Mouse (Mus musculus) urinary bladder, postnatal 14 days (tissue): ENCODE measurements at regions not wholly inside any gene's neighbourhood (a gene's known extent, or its start where the extent isn't known, plus 50 kb on each side); places are given as distances from the start of the nearest gene placed in this dataset.

ENCODE experiments used
- DNase-seq: peaks from one replicate; pipeline ENCODE4 v3.0.0; 2021; ENCODE audit warnings: low spot score

GRCm38 (mm10) chr3:70097813-70098212, 90.4 kb downstream of the Otol1 start:
- DNase-seq, result no peak

GRCm38 (mm10) chr3:70102091-70102490, 94.7 kb downstream of the Otol1 start:
- DNase-seq, result no peak

- DNase-seq, result no peak
These were observed 95.3 kb downstream of the Otol1 start for GRCm38 (mm10) chr3:70102593-70103213.

- peak; percentile 71 for DNase-seq
These were observed 96.8 kb downstream of the Otol1 start for GRCm38 (mm10) chr3:70103983-70104827.

GRCm38 (mm10) chr3:70104828-70105399, 97.5 kb downstream of the Otol1 start:
- DNase-seq, result peak; percentile 49

GRCm38 (mm10) chr3:70105561-70105960, 98.1 kb downstream of the Otol1 start:
- DNase-seq, result no peak

GRCm38 (mm10) chr3:70106141-70106540, 98.7 kb downstream of the Otol1 start:
- DNase-seq, result no peak

- DNase-seq, result no peak
These were observed 118.8 kb downstream of the Otol1 start for GRCm38 (mm10) chr3:70126212-70126611.

GRCm38 (mm10) chr3:70130241-70131029, 123.0 kb downstream of the Otol1 start:
- no peak for DNase-seq

GRCm38 (mm10) chr3:70134963-70135362, 127.5 kb downstream of the Otol1 start:
- no peak for DNase-seq

GRCm38 (mm10) chr3:70138488-70138887, 131.1 kb downstream of the Otol1 start:
- no peak for DNase-seq

- no peak for DNase-seq
These were observed 131.5 kb downstream of the Otol1 start for GRCm38 (mm10) chr3:70138926-70139325.

- DNase-seq, result no peak
These were observed 138.3 kb downstream of the Otol1 start for GRCm38 (mm10) chr3:70145728-70146127.

GRCm38 (mm10) chr3:70151156-70151555, 143.7 kb downstream of the Otol1 start:
- no peak for DNase-seq

- no peak for DNase-seq
These were observed 152.6 kb downstream of the Otol1 start for GRCm38 (mm10) chr3:70160043-70160442.

GRCm38 (mm10) chr3:70171667-70172066, 164.3 kb downstream of the Otol1 start:
- no peak for DNase-seq

GRCm38 (mm10) chr3:70176391-70176790, 169.0 kb downstream of the Otol1 start:
- DNase-seq, result no peak

GRCm38 (mm10) chr3:70181611-70182010, 174.2 kb downstream of the Otol1 start:
- DNase-seq, result no peak

GRCm38 (mm10) chr3:70190741-70191140, 183.3 kb downstream of the Otol1 start:
- DNase-seq, result no peak

- no peak for DNase-seq
These were observed 189.3 kb downstream of the Otol1 start for GRCm38 (mm10) chr3:70196671-70197070.

GRCm38 (mm10) chr3:70198890-70199289, 191.5 kb downstream of the Otol1 start:
- DNase-seq, result no peak

- DNase-seq, result no peak
These were observed 194.0 kb downstream of the Otol1 start for GRCm38 (mm10) chr3:70201334-70201943.
